Mouse (Mus musculus): ENCODE data around the gene Gabbr2. TPM values are rescaled to one million over a fixed set of nuclear protein-coding genes. Genes with fewer than 3 reads are reported as not detected.

Gene Gabbr2
- polyA plus RNA-seq, 1 experiment from 2014 or later: 1.3 TPM

DNA sequence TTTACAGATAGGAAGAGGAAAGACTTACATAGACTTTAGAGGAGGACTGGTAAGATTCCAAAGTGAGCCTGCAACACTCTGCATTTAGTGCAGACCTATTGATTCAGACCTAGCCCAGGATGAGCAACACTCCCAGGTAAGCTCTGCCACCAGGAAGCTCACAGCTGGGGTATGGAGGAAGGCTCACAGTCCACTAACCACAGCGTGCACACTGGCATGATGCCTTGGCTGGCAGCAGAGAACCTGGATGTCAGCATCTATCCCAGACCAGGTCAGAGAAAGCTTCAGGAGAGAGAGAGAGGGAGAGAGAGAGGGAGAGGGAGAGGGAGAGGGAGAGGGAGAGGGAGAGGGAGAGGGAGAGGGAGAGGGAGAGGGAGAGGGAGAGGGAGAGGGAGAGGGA lies 231.8 kb downstream of the Gabbr2 start:
- WGBS: 75% methylated on average over 1 of the region's 1 CpGs
- peaks cover 3% of the 10 kb centered on the region for H3K4me1 ChIP-seq
- no peaks in the 10 kb centered on the region; the same call in 1 of the 2 replicates for H3K27me3 ChIP-seq
- no peaks in the 10 kb centered on the region for H3K9me3 ChIP-seq (replicated peaks)
- H3K4me2 ChIP-seq (replicated peaks): no peak overlapping the region
- H3K36me3 ChIP-seq: no peaks in the 10 kb centered on the region
- H3K27ac ChIP-seq: no peak overlapping the region
- no peak for ATAC-seq (ENCODE audit: low FRiP score)
- H3K4me3 ChIP-seq: no peak overlapping the region
- H3K9ac ChIP-seq: no peak overlapping the region

DNA sequence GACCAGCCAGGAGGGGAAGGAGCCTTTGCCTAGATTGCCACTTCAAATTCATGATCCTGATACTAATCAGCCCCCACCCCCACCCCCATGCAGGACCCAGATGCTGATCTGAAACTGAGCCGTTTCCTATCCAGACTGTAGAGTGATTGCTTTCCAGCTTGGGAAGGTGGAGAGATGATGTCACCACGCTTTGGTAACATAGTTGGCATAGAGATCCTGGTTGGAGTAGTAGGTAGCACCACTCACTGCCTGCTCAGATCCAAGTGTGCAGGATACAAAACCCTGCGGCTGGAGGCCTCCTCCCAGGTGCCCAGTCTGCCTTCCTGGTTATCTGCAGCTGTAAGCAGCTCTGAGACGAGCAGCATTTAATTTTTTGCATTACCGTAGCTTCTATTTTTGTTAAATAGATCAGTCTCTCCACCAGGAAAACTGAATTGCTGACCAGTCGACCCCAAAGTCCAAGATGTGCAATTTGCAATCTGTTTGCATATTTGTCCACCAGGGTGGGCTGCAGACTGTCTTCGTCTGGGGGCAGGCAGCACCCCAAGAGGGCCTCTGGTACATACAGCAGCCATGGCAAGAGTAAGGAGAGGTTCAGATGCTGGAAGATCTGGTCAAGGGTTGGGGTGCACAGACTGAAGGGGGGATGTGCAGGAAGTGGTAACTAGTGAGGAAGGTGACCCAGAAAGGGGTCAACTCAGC lies 233.2 kb downstream of the Gabbr2 start:
- Histone ChIP-seq H3K9me3 (replicated peaks) (no peaks in the 10 kb centered on the region), H3K27ac (no peak overlapping the region), H3K36me3 (no peaks in the 10 kb centered on the region), H3K9ac (no peak overlapping the region), H3K27me3 (no peaks in the 10 kb centered on the region; the same call in 1 of the 2 replicates), H3K4me2 (replicated peaks) (no peak overlapping the region), H3K4me3 (no peak overlapping the region), H3K4me1 (peaks cover 10% of the 10 kb centered on the region)
- no peak for ATAC-seq (ENCODE audit: low FRiP score)
- 75% methylated on average over 7 of the region's 7 CpGs for WGBS

DNA sequence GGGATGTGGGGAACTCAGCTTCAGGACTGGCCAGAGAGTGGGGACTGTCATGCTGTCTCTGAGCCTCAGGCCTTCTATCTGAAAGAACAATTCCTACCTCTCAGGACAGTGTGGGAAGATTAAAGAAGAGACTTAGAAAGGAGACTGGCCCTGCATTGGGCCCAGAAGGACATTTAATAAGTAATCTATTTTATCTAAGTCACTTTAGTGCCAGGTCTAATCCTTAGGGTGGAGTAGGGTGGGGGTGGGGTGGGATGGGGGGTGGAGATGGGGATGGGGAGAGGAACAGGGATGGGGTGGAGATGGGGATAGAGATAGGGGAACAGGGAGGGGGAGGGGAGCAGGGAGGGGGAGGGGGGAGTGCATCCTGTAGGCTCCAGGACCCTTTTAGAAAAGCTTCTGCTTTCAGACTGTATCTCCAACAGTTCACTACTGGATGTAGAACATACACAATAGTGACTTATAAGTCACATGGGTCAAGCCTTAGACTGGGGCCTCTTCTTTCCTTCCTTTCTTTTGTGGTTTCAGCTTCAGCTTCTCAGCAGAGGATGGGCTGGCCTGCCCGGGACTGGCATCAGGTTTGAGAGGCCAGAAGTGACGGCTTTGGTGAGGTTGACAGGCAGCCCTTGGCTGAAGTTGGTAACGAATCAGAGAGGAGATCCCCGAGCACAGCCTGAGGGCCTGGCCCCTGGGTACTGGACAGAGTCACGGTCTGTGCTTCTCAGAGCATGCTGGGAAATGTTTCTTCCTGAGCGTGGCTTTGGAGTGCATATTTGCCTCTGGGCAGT lies 237.1 kb downstream of the Gabbr2 start:
- WGBS: 33% methylated on average over 6 of the region's 6 CpGs
- no peak overlapping the region for H3K4me2 ChIP-seq (replicated peaks)
- no peak overlapping the region for H3K27ac ChIP-seq
- H3K27me3 ChIP-seq: no peaks in the 10 kb centered on the region; the same call in 1 of the 2 replicates
- ATAC-seq (ENCODE audit: low FRiP score): no peak
- no peaks in the 10 kb centered on the region for H3K9me3 ChIP-seq (replicated peaks)
- H3K4me3 ChIP-seq: no peak overlapping the region
- no peak overlapping the region for H3K9ac ChIP-seq
- H3K36me3 ChIP-seq: no peaks in the 10 kb centered on the region
- peaks cover 10% of the 10 kb centered on the region for H3K4me1 ChIP-seq

DNA sequence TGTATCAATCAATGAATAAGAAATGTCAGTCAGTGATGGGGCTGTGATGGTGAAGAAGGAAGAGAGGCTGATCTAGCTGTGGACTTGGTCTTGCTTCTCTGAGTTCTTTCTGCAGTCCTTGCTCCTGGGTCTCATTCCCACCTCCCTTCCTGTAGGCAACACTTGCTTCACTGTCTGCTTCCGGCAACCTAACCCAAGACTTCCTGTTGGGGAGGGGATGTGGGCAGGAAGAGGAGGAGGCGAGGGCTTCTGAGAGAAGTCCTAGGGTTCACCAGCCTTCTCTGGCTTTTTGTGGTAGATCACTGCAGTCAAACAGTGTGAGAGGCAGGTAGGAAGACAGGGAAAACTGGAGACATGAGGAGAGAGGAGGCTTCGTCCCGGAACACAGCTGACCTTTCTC lies 239.4 kb downstream of the Gabbr2 start:
- Histone ChIP-seq H3K27ac (no peak overlapping the region), H3K9ac (no peak overlapping the region), H3K9me3 (replicated peaks) (no peaks in the 10 kb centered on the region), H3K4me1 (peaks cover 17% of the 10 kb centered on the region), H3K4me2 (replicated peaks) (no peak overlapping the region), H3K27me3 (no peaks in the 10 kb centered on the region), H3K36me3 (no peaks in the 10 kb centered on the region), H3K4me3 (no peak overlapping the region)
- no peak for ATAC-seq (ENCODE audit: low FRiP score)
- 79% methylated on average over 4 of the region's 4 CpGs for WGBS

DNA sequence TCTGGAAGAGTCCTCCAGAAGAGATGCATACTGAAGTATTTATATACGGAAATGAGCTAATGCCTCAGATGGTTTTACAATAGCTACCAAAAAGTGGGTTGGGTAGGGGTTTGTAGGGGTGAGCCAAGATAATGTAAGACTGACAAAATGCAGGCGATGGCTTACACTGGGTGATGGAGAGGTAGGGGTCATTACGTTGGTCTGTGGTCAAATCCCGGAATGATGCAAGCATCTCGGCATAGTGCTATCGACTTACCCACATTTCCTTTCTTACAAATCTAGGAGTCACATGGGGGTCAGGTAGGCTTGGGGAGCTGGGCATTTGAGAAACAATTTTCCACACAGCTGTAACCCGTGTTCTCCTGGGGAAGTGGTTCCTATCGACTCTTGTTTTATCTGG lies 242.7 kb downstream of the Gabbr2 start:
- Histone ChIP-seq H3K4me1 (peaks cover 17% of the 10 kb centered on the region), H3K9ac (no peak overlapping the region), H3K4me2 (replicated peaks) (no peak overlapping the region), H3K4me3 (no peak overlapping the region), H3K27me3 (no peaks in the 10 kb centered on the region), H3K36me3 (no peaks in the 10 kb centered on the region), H3K9me3 (replicated peaks) (no peaks in the 10 kb centered on the region), H3K27ac (no peak overlapping the region)
- 78% methylated on average over 8 of the region's 8 CpGs for WGBS
- no peak for ATAC-seq (ENCODE audit: low FRiP score)

DNA sequence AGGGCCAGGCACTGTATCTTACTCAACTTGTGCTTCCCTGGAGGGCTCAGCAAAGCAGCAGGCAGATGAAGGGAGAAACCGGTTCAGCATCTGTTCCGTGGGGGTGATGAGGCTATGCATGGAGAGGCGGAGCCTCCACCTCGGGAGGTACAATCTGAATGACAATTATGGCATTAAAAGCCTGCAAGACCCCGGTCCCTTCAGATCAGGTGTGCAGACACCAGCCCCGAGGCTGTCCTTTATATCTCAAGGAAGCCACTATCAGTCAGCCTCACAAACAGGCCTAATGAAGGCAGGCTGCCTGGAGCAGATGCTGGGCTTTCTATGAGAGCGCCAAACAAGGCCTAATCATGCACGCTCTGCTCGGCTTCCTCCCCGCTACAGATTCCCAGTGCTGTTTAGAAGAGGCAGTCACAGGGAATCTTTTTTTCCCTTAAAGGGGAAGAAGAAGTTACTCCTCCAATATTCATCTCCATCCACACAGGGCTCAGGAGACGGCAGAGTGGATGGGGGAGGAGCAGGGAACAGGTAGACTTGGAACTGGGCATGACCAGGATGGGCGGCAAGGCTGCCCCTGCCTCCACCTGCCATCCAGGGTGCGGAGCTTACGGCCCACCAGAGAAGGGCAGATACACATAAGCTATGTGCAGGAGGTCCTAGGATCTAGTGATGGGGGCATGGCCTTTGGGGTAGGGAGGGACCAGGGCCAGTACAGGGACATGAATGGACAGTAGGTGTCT lies 244.5 kb downstream of the Gabbr2 start:
- Histone ChIP-seq H3K9ac (no peak overlapping the region), H3K4me2 (replicated peaks) (no peak overlapping the region), H3K27me3 (no peaks in the 10 kb centered on the region), H3K36me3 (no peaks in the 10 kb centered on the region), H3K9me3 (replicated peaks) (no peaks in the 10 kb centered on the region), H3K27ac (peak overlapping the region; percentile 60), H3K4me3 (no peak overlapping the region), H3K4me1 (peaks cover 23% of the 10 kb centered on the region)
- 40% methylated on average over 14 of the region's 14 CpGs for WGBS
- peak; percentile 60 for ATAC-seq (ENCODE audit: low FRiP score)

DNA sequence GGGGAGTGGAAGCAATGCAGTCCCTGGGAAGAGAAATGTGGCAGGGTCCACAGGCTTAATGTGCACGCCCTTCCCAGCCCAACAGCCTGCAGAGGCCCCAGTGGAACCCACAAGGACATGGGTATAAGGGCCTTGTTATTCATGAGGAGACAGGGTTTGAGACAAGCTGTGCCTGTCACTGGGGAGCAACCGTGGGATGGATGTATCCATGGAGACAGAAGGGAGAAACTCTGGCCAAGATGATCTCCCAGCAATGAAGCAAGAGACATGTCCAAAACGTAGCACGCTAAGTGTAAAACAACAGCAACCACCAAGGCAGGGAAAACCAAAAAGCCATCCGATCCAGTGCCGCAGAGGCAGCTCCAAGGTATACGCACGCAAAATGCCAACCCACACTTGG lies 246.1 kb downstream of the Gabbr2 start:
- no peaks in the 10 kb centered on the region for H3K27me3 ChIP-seq
- H3K9ac ChIP-seq: no peak overlapping the region
- H3K4me3 ChIP-seq: no peak overlapping the region
- no peaks in the 10 kb centered on the region for H3K9me3 ChIP-seq (replicated peaks)
- H3K27ac ChIP-seq: no peak overlapping the region
- peaks cover 30% of the 10 kb centered on the region for H3K4me1 ChIP-seq
- 81% methylated on average over 8 of the region's 8 CpGs for WGBS
- no peak for ATAC-seq (ENCODE audit: low FRiP score)
- no peak overlapping the region for H3K4me2 ChIP-seq (replicated peaks)
- no peaks in the 10 kb centered on the region for H3K36me3 ChIP-seq

DNA sequence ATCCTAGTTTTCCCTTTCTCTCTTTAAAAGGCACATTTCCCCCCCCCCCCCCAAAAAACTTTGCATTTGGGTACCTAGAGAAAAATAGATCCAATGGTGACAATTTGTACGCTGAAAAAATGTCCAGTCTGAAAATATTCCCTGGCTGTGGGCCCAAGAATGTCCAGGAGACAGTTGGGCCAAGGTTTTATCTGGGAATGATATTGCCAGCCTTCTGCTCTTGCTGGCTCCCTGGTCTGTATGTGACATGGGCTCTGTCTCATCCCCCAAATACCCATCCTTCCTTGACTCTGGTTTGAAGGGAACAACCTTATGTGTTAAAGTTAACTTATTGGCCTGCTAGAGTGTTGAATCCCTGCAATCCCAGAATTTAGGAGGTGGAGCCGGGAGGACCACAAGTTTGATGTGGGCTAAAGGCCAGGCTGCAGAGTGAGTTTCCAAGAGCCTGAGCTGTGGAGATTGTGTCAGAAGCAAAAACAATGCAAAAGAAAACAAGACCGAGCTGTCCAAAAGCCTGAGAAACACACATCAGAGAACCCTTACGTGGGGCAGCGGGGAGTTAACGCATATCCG lies 247.0 kb downstream of the Gabbr2 start:
- Histone ChIP-seq H3K4me3 (no peak overlapping the region), H3K9ac (no peak overlapping the region), H3K9me3 (replicated peaks) (no peaks in the 10 kb centered on the region), H3K27ac (no peak overlapping the region), H3K36me3 (no peaks in the 10 kb centered on the region), H3K4me2 (replicated peaks) (no peak overlapping the region), H3K4me1 (peaks cover 30% of the 10 kb centered on the region), H3K27me3 (no peaks in the 10 kb centered on the region)
- ATAC-seq (ENCODE audit: low FRiP score): no peak
- 84% methylated on average over 7 of the region's 7 CpGs for WGBS

DNA sequence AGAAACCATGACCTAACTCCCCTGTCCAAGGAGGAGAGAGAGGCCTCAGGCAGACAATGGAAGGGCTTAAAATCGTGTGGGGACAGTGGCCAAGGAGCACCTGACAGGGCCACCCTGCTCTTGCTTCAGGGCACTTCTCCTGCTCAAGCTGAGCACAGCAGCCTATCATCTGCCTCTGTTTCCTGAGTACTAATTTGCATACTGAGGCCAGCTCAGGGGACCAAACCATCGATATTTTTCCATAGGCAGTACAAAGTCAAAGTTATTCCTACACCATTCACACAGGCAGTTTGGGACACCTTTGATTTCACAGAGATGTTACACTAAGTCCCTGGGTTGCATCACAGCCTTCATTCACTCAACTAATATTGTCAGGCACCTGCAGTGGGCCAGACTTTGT lies 249.1 kb downstream of the Gabbr2 start:
- no peak for ATAC-seq (ENCODE audit: low FRiP score)
- WGBS: 21% methylated on average over 2 of the region's 2 CpGs

DNA sequence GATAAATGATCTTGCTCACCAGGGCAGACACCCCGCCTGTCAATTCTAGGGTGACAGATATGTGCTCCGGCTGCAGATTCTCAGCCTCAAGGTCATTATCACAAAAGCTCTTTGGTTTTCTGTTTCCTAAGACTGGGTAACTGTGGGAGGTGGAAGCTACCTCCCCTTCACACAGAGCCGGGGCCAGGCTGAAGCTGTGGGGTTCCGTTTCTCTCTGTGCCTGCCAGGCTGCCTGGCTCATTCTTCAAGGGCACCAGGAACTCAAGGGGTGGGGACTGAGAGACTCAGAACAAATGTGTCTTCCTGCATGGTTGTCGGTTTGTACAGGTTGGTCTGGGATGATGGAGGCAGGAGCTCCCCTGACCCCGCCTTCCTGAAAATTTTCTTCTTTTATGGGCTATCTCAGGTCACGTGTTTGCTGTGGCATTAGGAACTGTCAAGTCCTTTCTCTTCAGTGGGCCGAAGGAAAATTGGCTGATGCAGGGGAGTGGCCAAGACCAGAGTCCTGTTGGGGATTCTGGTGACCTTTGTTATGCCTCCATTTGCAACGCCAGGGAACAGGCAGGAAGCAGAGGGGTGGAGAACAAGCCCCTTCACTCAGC lies 254.7 kb downstream of the Gabbr2 start:
- no peaks in the 10 kb centered on the region for H3K36me3 ChIP-seq
- H3K4me3 ChIP-seq: no peak overlapping the region
- H3K4me1 ChIP-seq: peaks cover 26% of the 10 kb centered on the region
- H3K4me2 ChIP-seq (replicated peaks): no peak overlapping the region
- H3K27ac ChIP-seq: peak overlapping the region; percentile 5; the same call in 1 of the 2 replicates
- H3K9ac ChIP-seq: no peak overlapping the region
- no peak for ATAC-seq (ENCODE audit: low FRiP score)
- 39% methylated on average over 9 of the region's 9 CpGs for WGBS
- H3K9me3 ChIP-seq (replicated peaks): no peaks in the 10 kb centered on the region
- H3K27me3 ChIP-seq: 0 out of 2 replicates have a peak, but pooled peaks cover 4% of the 10 kb centered on the region

More for the DNA sequence above, 249.1 kb downstream of the Gabbr2 start:
- Histone ChIP-seq H3K4me2 (replicated peaks) (no peak overlapping the region), H3K36me3 (no peaks in the 10 kb centered on the region), H3K27me3 (no peaks in the 10 kb centered on the region), H3K27ac (peak overlapping the region; percentile 30; the same call in 1 of the 2 replicates), H3K4me1 (peaks cover 26% of the 10 kb centered on the region), H3K9ac (no peak overlapping the region), H3K4me3 (no peak overlapping the region), H3K9me3 (replicated peaks) (no peaks in the 10 kb centered on the region)

DNA sequence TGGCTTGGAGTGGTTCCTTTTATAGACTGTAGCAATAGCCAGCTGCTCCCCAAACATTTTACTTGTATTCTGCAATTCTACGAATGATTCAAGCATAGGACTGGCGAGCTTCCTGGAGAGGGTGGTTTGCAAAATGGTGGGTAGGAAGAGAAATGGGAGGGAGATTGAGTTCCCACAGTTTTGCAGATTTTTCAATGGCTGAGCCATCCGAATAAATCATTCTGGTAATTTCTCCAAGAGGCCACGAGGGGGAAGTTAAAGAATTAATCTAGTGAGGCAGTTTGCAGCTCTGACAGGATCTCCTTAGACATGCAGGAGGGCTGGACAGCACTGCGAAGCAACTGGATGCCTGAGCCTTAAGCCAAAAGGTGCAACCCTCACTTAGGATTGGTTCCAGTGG lies 256.8 kb downstream of the Gabbr2 start:
- no peak overlapping the region for H3K4me3 ChIP-seq
- no peak for ATAC-seq (ENCODE audit: low FRiP score)
- peaks cover 33% of the 10 kb centered on the region for H3K4me1 ChIP-seq
- no peaks in the 10 kb centered on the region for H3K9me3 ChIP-seq (replicated peaks)
- 0 out of 2 replicates have a peak, but pooled peaks cover 4% of the 10 kb centered on the region for H3K27me3 ChIP-seq
- WGBS: 70% methylated on average over 5 of the region's 5 CpGs
- no peak overlapping the region for H3K9ac ChIP-seq
- H3K36me3 ChIP-seq: no peaks in the 10 kb centered on the region
- no peak overlapping the region for H3K4me2 ChIP-seq (replicated peaks)
- no peak overlapping the region for H3K27ac ChIP-seq

Data from hindbrain, embryonic 12.5 days (tissue).